Mouse (Mus musculus) embryonic stem cell, embryonic (primary cell): Measurements from ENCODE around the gene Grik4.

Experiments
- CTCF ChIA-PET, 4 experiments: fragments of 300-600 bp in 2 of 4; fragments of 350-600 bp in 2 of 4; sonication (Branson Sonifier 250); formaldehyde crosslinking; loops; one replicate each; lab custom pipeline; 2022; ENCODE audit warnings: inconsistent platforms in 2 of 4; lab: Charles Lee
- POLR2A ChIA-PET, 4 experiments: fragments of 300-600 bp in 2 of 4; fragments of 350-600 bp in 2 of 4; sonication (Branson Sonifier 250); formaldehyde crosslinking; loops; one replicate each; lab custom pipeline; 2022; ENCODE audit warnings: antibody characterized with exemption in 4 of 4, inconsistent platforms in 1 of 4; lab: Charles Lee

Grik4 gene

GRCm38 (mm10) chr9:42883006-42883759 lies 61.1 kb downstream of the Grik4 start:
- CTCF ChIA-PET = interaction anchor here in 2 of 4 experiments (0.6 to 0.7 kb wide), 2 partner anchors 89 to 146 kb away, joined by 3 to 4 read pairs; no protein-coding TSS in a partner anchor
- POLR2A ChIA-PET = interaction anchor here in 2 of 4 experiments (0.6 to 1.6 kb wide), 3 partner anchors 17 to 1108 kb away, joined by 3 to 4 read pairs (median 4); no protein-coding TSS in a partner anchor

DNA sequence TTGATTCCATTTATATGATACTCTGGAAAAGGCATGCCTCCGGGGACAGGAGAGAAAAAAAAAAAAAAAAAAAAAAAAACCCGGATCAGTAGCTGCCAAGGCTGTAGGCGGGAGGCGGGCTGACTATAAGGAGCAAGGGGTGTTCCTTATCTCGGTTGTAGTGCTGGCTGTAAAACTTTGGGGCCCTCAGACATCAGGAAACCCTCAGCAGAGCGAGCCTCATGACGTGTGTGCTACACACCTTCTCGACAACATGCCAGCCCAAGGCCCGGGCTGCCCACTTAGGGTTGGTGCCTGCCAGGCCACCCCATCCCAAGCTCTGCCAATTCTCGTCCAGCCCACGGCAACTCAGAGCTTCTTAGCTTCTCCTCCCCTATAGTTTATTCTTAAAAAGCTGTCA lies 62.0 kb downstream of the Grik4 start:
- ChIA-PET CTCF (interaction anchor here in 2 of 4 experiments (0.6 to 1.3 kb wide), 3 partner anchors 62 to 145 kb away, joined by 3 to 4 read pairs (median 3); partner anchors contain the start of gene Grik4 (in 1 of the 2)), POLR2A (interaction anchor here (0.6 to 2.2 kb wide), 7 partner anchors 13 to 1109 kb away, joined by 3 to 7 read pairs (median 4); no protein-coding TSS in a partner anchor)

GRCm38 (mm10) chr9:42881040-42881439 lies 63.3 kb downstream of the Grik4 start:
- POLR2A ChIA-PET = interaction anchor here in 2 of 4 experiments (1.2 to 2.2 kb wide), 3 partner anchors 16 to 21 kb away, joined by 3 to 7 read pairs (median 3); no protein-coding TSS in a partner anchor
- CTCF ChIA-PET = interaction anchor here in 2 of 4 experiments (0.5 to 1.3 kb wide), 3 partner anchors 42 to 1674 kb away, joined by 3 to 4 read pairs (median 4); partner anchors contain the start of gene Grik4 (in 1 of the 2)

- CTCF ChIA-PET = interaction anchor here (0.7 to 2.0 kb wide), 5 partner anchors 11 to 66 kb away, joined by 3 to 8 read pairs (median 5); partner anchors contain the start of gene Grik4 (in 3 of the 4)
- POLR2A ChIA-PET = interaction anchor here in 3 of 4 experiments (0.8 to 4.8 kb wide), 26 partner anchors 9 to 120 kb away, joined by 3 to 40 read pairs (median 4); no protein-coding TSS in a partner anchor
These were observed 65.9 kb downstream of the Grik4 start for GRCm38 (mm10) chr9:42878401-42878800.

DNA sequence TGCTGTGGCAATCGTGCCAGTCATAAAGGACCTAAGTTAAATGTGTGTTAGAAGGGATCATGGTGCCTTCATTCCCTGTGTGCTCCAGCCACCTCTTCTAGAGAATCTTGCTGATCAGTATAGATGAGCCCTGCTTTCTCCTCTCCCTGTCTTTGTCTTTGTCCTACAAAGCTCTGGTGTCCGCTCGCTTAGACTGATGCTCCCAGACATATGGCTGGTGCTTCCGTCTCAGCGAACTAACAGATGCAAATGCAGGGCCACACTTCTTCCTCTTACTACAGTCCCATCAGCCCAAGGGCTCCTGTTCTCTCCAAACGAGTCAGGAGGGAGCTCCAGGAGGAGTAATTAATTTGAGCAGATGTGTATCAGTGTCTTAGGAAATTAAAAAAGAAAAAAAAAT lies 71.4 kb downstream of the Grik4 start:
- ChIA-PET CTCF (interaction anchor here in 1 of 4 experiments (0.7 kb wide), 1 partner anchor 1705 kb away, joined by 5 read pairs; no protein-coding TSS in a partner anchor), POLR2A (interaction anchor here in 2 of 4 experiments (0.5 to 1.5 kb wide), 9 partner anchors 9 to 403 kb away, joined by 3 to 5 read pairs (median 3); no protein-coding TSS in a partner anchor)

GRCm38 (mm10) chr9:42871681-42872080 lies 72.6 kb downstream of the Grik4 start:
- CTCF ChIA-PET = no interaction called here
- POLR2A ChIA-PET = interaction anchor here in 2 of 4 experiments (1.5 to 1.9 kb wide), 2 partner anchors 12 to 26 kb away, joined by 3 to 8 read pairs; no protein-coding TSS in a partner anchor

DNA sequence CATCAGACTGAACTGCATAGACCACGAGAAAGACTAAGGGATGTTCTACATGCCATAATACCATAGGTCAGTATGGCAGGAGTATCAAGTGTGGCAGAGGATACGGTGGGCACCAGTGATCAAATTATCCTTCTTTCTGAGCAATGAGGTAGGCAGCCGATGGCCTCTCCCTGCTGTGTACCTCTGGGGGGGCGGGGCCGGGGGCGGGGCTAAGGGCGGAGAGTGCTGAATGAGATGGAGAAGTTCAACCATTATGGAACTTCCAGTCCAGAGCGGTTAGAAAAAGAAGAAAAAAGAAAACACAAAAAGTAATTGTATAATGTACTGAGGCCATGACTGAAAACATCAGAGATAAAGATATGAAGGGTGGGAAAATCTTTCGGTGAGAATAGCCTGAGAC lies 74.0 kb downstream of the Grik4 start:
- ChIA-PET POLR2A (interaction anchor here in 2 of 4 experiments (1.3 to 1.9 kb wide), 3 partner anchors 9 to 31 kb away, joined by 3 to 5 read pairs (median 4); no protein-coding TSS in a partner anchor), CTCF (no interaction called here)

DNA sequence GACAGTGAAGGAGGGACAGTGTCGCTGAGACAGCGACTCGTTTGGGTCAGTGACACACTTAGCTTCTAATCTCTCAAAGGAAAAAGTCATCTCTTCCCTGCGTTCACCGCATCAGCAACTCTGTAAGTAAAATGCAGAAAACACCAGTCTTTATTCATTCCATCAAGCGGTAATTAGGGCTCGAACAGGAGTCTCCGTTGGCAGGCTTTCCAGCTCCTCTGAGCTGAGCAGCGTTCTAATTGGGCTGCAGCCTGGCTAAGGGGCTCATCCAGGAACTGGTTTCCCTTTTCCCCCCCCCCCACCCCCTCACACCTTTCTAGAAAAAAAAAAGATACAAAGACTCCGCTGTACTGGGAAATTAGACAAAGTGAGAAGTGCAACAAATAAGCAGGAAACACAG lies 75.8 kb downstream of the Grik4 start:
- ChIA-PET POLR2A (interaction anchor here in 2 of 4 experiments (0.6 to 6.1 kb wide), 10 partner anchors 8 to 76 kb away, joined by 3 to 31 read pairs (median 4); no protein-coding TSS in a partner anchor), CTCF (interaction anchor here in 2 of 4 experiments (1.3 to 1.4 kb wide), 2 partner anchors 9 to 76 kb away, joined by 4 to 5 read pairs; partner anchors contain the start of gene Grik4 (in 1 of the 2))

DNA sequence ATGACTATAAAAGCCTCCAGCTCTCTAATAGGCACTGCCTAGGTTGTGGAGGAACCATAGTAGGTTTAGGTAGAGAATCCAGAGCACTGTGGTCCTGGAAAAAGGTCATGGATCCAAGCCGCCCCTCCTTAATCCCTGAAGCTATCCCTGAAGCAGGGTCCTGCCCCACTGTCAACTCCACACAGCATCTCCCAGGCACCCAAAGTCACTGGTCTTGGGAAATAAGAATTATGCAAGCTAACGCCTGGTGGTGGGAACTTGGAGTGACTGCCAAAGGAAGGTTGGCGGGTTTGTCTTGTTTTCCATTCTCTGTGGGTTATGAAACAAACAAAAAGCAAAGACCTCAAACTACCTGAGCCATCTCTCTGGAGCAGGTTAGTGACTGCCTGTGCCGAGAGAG lies 77.6 kb downstream of the Grik4 start:
- POLR2A ChIA-PET = interaction anchor here in 3 of 4 experiments (0.9 to 11.1 kb wide), 8 partner anchors 9 to 35 kb away, joined by 3 to 96 read pairs (median 5); no protein-coding TSS in a partner anchor
- CTCF ChIA-PET = interaction anchor here in 3 of 4 experiments (0.6 to 2.0 kb wide), 3 partner anchors 10 to 27 kb away, joined by 3 to 8 read pairs (median 5); no protein-coding TSS in a partner anchor

GRCm38 (mm10) chr9:42865036-42865829 lies 79.1 kb downstream of the Grik4 start:
- POLR2A ChIA-PET = interaction anchor here in 3 of 4 experiments (0.7 to 11.1 kb wide), 9 partner anchors 8 to 31 kb away, joined by 3 to 96 read pairs (median 4); no protein-coding TSS in a partner anchor
- CTCF ChIA-PET = interaction anchor here in 1 of 4 experiments (2.0 kb wide), 1 partner anchor 8 kb away, joined by 5 read pairs; no protein-coding TSS in a partner anchor

GRCm38 (mm10) chr9:42863360-42863759 lies 80.9 kb downstream of the Grik4 start:
- POLR2A ChIA-PET = interaction anchor here in 3 of 4 experiments (0.5 to 11.1 kb wide), 14 partner anchors 10 to 1240 kb away, joined by 3 to 96 read pairs (median 3); no protein-coding TSS in a partner anchor

GRCm38 (mm10) chr9:42861711-42862110 lies 82.6 kb downstream of the Grik4 start:
- CTCF ChIA-PET = interaction anchor here in 1 of 4 experiments (0.5 to 1.3 kb wide), 2 partner anchors 83 to 1469 kb away, joined by 3 to 4 read pairs; partner anchors contain the start of gene Grik4
- POLR2A ChIA-PET = interaction anchor here in 3 of 4 experiments (1.3 to 11.1 kb wide), 8 partner anchors 8 to 83 kb away, joined by 3 to 96 read pairs (median 5); partner anchors contain the start of gene Grik4 (in 1 of the 3)

More at GRCm38 (mm10) chr9:42863360-42863759, 80.9 kb downstream of the Grik4 start:
- CTCF ChIA-PET = interaction anchor here (0.5 to 1.2 kb wide), 6 partner anchors 15 to 1029 kb away, joined by 3 to 16 read pairs (median 4); partner anchors contain the start of gene Grik4 (in 1 of the 4)

DNA sequence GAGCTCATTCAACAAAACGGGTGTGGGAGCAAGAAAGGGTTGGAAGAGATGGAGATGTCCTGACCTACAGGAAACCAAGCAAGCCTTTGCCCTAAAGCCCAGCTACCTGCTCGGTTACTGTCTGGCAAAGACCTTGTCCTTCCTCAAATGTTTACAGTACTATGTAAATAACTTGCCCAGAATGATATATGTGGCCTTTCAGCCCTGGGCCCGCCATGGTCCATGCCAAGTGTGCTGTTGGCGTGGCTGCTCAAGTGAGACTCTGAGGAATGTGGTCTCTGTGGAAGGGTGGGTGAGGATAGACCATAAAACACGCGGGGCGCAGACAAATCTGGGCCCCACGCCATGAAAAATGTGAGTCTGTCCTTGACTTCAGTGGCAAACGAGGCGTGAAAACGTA lies 83.1 kb downstream of the Grik4 start:
- CTCF ChIA-PET = interaction anchor here in 1 of 4 experiments (0.5 kb wide), 1 partner anchor 1470 kb away, joined by 3 read pairs; no protein-coding TSS in a partner anchor
- POLR2A ChIA-PET = interaction anchor here in 3 of 4 experiments (1.1 to 11.1 kb wide), 9 partner anchors 8 to 104 kb away, joined by 3 to 96 read pairs (median 5); partner anchors contain the start of gene Grik4 (in 1 of the 3)

- POLR2A ChIA-PET = interaction anchor here in 3 of 4 experiments (0.7 to 11.1 kb wide), 18 partner anchors 8 to 401 kb away, joined by 3 to 96 read pairs (median 5); partner anchors contain the start of genes Grik4 (in 1 of the 3) and Pou2f3 (in 1 of the 3)
- CTCF ChIA-PET = interaction anchor here in 2 of 4 experiments (0.6 to 0.8 kb wide), 2 partner anchors 84 to 90 kb away, joined by 3 to 4 read pairs; partner anchors contain the start of gene Grik4 (in 1 of the 2)
These were observed 84.1 kb downstream of the Grik4 start for GRCm38 (mm10) chr9:42859959-42860794.

- ChIA-PET CTCF (interaction anchor here in 1 of 4 experiments (0.6 kb wide), 2 partner anchors 89 to 420 kb away, joined by 3 to 4 read pairs; no protein-coding TSS in a partner anchor), POLR2A (interaction anchor here in 3 of 4 experiments (0.7 to 11.1 kb wide), 18 partner anchors 9 to 400 kb away, joined by 3 to 96 read pairs (median 6); no protein-coding TSS in a partner anchor)
These were observed 85.1 kb downstream of the Grik4 start for GRCm38 (mm10) chr9:42858998-42859690.
